Mouse (Mus musculus) layer of hippocampus, postnatal 10 days (tissue): ENCODE measurements at regions not wholly inside any gene's neighbourhood (a gene's known extent, or its start where the extent isn't known, plus 50 kb on each side); places are given as distances from the start of the nearest gene placed in this dataset.

ENCODE experiments used
- DNase-seq, 2 experiments: peaks; one replicate each; pipeline ENCODE4 v3.0.0; 2021; ENCODE audit warnings: low spot score in 2 of 2

GRCm38 (mm10) chr15:6014982-6015381, 284.6 kb upstream of the Dab2 start:
- DNase-seq = no peak

- no peak for DNase-seq
Observed at GRCm38 (mm10) chr15:6016637-6017049, 282.9 kb upstream of the Dab2 start.

GRCm38 (mm10) chr15:6025543-6025942, 274.0 kb upstream of the Dab2 start:
- DNase-seq = no peak

DNA sequence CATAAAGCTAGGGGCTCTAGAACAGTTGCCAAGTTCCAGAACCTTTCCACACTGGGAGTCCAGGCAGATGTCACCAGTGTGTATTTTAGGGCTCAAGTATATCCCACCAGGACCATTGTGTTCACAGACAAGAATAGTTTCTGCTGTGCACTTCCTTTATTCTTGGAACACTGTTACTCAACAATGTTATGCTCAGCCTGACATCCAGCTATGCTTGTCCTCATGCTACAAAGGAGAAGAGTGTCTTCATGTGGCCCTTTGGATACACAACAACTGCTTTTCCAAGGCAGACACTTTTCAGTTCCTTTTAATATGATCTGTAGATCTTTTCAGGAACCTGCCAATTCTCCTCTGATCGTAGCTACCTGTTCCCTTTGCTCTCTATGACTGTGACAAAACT, 270.4 kb upstream of the Dab2 start:
- DNase-seq = no peak

- no peak for DNase-seq
Observed at GRCm38 (mm10) chr15:6030396-6030795, 269.2 kb upstream of the Dab2 start.

DNA sequence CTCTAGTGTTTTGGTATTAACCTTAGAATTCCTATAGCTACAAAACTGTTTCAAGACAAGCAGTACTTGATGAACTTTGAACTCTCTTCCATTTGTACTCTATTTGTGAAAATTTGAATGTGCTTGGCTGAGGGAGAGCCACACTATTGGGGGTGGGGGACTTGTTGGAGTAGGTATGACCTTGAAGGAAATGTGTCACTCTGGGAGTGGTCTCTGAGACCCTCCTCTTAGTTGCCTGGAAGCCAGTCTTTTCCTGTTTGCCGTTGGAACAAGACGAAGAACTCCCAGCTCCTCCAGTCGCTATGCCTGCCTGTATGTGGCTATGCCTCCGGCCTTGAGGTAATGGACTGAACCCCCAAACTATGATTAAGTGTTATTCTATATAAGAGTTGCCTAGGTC, 265.4 kb upstream of the Dab2 start:
- no peak for DNase-seq

DNA sequence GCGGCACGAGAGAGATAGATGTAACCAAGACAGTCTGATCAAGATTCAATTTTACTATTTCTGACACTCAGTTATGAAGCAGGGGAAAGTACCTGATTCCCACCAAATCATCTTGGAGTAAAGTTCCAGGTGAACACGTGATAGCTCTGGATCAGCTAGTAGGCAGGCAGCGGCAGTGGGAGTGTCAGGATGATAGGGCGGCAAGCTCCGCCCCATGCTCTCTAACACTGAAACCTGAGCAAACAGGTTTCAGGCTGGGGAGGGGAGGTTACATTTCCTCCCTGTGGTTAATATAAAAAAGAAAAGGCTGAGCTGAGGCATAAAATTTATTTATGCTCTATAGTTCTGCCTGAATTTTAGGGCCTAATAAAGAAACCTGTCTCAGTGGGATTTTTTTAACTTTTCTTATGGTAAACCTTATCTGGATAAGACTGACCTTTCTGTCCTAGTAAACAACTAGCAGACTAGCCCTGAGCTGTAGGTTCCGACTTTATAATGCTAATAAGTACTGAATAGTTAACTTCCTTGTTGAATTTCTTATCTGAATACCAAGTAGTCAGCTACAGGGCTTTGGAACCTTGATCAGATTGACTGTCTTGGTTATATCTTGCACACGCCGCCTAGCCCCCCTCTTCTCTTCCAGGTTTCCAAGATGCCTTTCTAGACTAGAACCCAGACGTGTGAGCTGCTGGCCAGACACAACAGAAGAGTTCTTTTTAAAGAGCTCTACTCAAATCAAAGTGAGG, 254.9 kb upstream of the Dab2 start:
- DNase-seq = no peak

DNA sequence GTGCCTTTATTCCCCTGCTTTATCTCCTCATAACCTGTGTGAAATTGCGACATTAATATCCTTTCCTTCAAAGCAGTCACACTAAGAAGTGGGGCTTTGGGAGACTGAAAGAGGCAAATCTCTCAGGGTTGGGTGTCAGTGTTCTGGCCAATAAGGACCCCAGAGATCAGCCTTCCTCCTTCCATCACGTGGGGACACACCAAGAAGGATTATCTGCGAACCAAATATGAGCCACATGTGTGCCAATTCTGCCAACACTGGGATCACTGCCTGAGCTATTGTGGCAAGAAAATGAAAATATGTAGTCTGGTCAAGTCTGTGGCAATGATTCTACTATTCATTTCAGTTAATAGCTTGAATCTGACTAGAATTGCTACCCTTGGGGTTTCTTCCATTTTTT, 243.9 kb upstream of the Dab2 start:
- no peak for DNase-seq

GRCm38 (mm10) chr15:6056887-6057626, 242.5 kb upstream of the Dab2 start:
- no peak for DNase-seq

- DNase-seq = no peak
Observed at GRCm38 (mm10) chr15:6059361-6059760, 240.2 kb upstream of the Dab2 start.

DNA sequence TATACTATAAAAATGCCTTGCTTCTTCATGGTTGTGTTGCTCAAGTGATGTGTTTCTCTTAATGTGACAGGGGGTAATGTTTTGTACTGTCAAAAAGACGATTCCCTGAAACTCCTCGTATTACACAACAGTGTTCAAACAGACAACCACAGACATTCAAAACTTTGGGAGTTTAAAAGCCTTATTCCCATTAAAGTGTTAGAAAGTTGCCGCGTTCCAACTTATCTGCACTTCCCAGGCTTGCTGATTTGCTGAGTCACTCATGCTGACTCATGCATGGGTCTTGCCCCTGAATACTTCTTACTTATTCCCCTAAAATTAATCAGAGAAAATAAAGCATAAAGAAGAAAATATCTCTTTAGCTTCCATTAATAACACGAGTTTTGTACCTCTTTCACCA, 239.8 kb upstream of the Dab2 start:
- DNase-seq = no peak

- DNase-seq = no peak
Observed at GRCm38 (mm10) chr15:6060649-6061048, 238.9 kb upstream of the Dab2 start.

DNA sequence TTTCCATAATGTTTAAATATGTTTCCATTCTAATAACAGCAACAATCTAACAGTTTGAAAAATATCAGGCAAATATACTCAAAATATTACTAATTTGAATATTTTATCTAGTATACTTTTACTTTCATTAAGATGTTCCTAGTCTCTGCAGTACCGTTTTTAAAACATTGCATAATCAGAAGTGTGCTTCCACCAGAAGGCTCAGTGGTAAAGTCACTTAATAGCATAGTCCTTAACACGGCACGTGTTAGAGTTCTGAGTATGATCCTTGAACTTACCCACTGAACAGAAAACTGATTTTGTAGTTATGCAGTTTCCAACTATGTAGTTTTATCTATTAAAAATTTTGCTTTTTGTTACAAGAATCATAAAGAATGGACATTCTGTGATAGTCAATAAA, 234.5 kb upstream of the Dab2 start:
- DNase-seq = no peak

GRCm38 (mm10) chr15:6067380-6067779, 232.2 kb upstream of the Dab2 start:
- no peak for DNase-seq

DNA sequence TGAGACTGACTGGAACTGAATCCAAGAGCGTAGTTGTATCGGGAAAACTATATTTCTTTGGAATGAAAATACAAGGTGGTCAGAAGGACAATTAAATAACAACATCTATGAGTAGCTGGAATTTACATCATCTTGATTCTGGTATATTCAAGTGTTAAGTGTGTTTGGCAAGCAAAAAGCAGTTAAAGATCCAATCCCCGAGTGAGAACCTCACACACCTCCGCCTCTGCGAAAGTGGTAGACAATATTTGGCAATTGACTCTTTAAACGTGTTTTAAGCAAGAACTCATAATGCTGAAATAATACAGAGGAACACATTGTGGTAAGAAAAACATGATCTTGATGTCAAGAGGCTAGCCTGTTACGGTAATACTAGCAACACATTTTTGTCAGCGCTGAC, 231.2 kb upstream of the Dab2 start:
- no peak for DNase-seq

DNA sequence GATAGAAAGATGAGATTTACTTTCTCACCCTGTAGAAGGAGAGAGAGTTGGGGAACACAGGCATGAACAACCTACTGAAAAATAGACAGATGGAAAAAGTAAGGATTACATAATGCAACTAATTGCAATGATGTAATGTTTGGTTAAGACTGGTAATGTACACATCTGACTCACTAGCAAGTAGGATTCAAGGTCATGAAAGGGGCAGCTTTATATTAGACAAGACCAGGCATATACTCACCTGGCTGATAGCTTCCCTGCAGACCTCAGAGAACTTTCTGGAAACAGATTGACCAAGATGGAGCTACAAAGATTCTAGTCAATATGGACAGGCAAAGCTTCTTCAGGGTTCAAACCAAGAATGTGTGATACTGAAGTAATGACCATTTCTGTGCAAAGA, 227.7 kb upstream of the Dab2 start:
- DNase-seq = no peak

DNA sequence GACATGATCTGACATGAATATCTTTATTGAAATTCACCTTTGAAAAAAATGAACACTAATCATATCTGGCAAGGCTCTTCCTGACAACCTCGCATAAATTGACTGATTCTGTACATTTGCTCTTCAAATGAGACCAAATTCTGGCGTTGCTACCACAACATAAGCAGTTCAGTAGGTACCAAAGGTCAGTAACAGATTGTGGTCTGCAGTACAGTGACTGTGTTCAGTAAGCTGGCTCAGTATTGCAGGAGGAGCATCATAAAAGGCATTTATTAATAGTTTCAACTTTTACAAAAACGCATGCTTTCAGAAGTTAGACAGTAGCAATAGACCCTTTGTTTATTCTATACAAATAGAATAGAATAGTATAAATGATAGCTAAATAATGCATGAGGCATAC, 226.7 kb upstream of the Dab2 start:
- DNase-seq = no peak

DNA sequence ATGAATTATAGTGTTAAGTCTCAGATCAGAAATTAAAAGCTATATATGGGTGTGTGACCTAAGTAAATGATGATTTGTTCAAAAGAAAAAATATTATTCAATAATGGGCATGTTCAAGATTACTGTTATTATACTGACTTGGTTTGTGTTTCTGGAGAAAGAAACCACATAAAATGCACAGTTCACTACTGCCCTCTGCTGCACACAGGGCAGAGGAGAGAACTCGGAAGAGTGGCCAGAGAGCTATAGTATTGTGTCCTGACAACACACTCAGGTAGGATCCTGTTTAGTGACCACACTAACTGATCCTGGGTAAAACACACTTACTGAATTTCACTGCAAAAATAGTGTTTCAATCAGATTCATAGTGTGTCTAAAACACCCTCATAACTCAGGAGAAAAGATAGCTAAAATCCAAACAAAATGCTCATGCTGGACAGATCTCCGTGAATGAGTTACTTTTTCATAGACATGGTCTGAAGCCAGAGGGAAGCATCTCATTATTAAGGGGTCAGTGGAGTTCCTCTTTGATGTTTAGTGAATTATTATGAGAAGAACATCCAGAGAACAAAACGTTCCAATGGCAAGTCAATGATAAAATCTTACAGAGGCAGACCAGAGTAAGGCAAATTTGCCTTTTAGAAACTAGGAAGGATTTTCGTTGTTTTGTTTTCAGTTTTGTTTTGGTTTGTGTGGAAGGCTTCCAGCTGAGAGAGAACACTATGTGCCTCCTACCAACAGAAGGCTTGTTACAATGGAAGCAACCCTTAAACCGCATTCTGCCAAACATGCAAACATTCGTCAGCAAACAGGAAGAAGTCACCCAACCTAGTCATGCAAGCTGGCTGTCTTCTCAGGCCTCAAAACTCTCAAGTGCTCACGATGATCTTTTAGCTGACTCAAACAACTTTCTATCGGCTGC, 218.6 kb upstream of the Dab2 start:
- DNase-seq = peak; percentile 61 to 71

- no peak for DNase-seq
Observed at GRCm38 (mm10) chr15:6087208-6087607, 212.4 kb upstream of the Dab2 start.

- no peak for DNase-seq
Observed at GRCm38 (mm10) chr15:6088498-6088897, 211.1 kb upstream of the Dab2 start.

DNA sequence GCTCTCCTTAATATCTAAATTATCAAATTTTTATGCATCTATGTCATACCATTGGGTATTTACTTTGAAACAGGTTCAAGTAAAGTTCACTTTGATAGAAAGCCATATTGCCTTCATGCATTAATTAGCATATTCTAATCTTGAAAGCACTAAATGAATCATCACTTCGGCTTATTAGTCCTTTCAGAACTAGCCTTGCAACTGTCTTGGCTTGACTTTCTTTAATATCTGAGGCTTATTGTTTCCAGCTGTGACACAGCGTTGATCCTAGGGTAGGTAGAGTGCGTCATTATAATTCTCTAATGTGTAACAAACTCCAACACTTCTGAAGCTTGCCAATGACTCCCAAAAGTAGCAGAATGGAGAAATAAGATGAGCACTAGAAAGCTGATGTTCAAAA, 169.9 kb upstream of the Dab2 start:
- DNase-seq = no peak

DNA sequence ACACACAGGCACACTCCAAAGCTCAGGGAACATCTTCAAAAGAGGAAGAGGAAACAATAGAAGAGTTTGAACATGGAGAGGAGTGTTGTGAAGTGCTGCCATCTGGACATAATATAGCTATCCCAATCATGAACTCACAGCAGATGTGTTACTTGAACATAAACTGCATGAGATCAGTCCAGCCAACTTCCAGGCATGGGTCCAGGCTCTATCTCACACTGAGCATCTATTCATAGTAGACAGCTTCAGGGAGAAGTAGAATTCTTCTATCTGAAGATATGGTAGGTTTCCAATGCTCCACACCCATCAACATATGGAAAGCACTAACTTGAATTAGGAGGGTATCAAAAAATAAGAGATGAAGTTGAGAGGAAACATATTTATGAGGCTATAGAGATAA, 167.4 kb upstream of the Dab2 start:
- DNase-seq = no peak
